Mouse (Mus musculus) naive thymus-derived CD4-positive, alpha-beta T cell, adult 2 months (primary cell): ENCODE results near the gene Zbtb22.

Experiments used
- DNase-seq: peaks from one replicate; pipeline ENCODE4 v3.0.0-alpha.2; 2011; ENCODE audit warnings: low read depth

The Zbtb22 gene

GRCm38 (mm10) chr17:33924577-33925283, 9.0 kb downstream of the Zbtb22 start:
- peak; percentile 77 for DNase-seq

GRCm38 (mm10) chr17:33925406-33926116, 9.9 kb downstream of the Zbtb22 start:
- DNase-seq, result no peak

GRCm38 (mm10) chr17:33926207-33926932, 10.7 kb downstream of the Zbtb22 start:
- no peak for DNase-seq

- DNase-seq, result no peak
Measured at GRCm38 (mm10) chr17:33928251-33928947, 12.7 kb downstream of the Zbtb22 start.

- peak; percentile 94 for DNase-seq
Measured at GRCm38 (mm10) chr17:33929371-33930279, 13.9 kb downstream of the Zbtb22 start, which contains the start of gene Rgl2. Rgl2 (plus strand) TSS chr17:33929543.

- DNase-seq, result peak; percentile 80
Measured at GRCm38 (mm10) chr17:33930280-33931158, 14.8 kb downstream of the Zbtb22 start.

- peak; percentile 71 for DNase-seq
Measured at GRCm38 (mm10) chr17:33931159-33931866, 15.6 kb downstream of the Zbtb22 start.

GRCm38 (mm10) chr17:33931947-33932346, 16.2 kb downstream of the Zbtb22 start:
- no peak for DNase-seq

GRCm38 (mm10) chr17:33932448-33932847, 16.7 kb downstream of the Zbtb22 start:
- no peak for DNase-seq

- no peak for DNase-seq
Measured at GRCm38 (mm10) chr17:33932970-33933369, 17.3 kb downstream of the Zbtb22 start.

- DNase-seq, result no peak
Measured at GRCm38 (mm10) chr17:33935422-33936055, 19.8 kb downstream of the Zbtb22 start.

- no peak for DNase-seq
Measured at GRCm38 (mm10) chr17:33936993-33937392, 21.3 kb downstream of the Zbtb22 start.

GRCm38 (mm10) chr17:33938783-33939182, 23.1 kb downstream of the Zbtb22 start:
- no peak for DNase-seq

- peak; percentile 95 for DNase-seq
Measured at GRCm38 (mm10) chr17:33940206-33940805, 24.6 kb downstream of the Zbtb22 start, which contains the start of the genes Pfdn6 and Wdr46. Pfdn6 (minus strand) TSS chr17:33940343. Wdr46 (plus strand) TSS chr17:33940660.

- no peak for DNase-seq
Measured at GRCm38 (mm10) chr17:33940981-33941380, 25.3 kb downstream of the Zbtb22 start.

GRCm38 (mm10) chr17:33941381-33941780, 25.7 kb downstream of the Zbtb22 start:
- no peak for DNase-seq

- DNase-seq, result no peak
Measured at GRCm38 (mm10) chr17:33943454-33943853, 27.8 kb downstream of the Zbtb22 start.

- peak; percentile 86 for DNase-seq
Measured at GRCm38 (mm10) chr17:33947430-33948089, 31.9 kb downstream of the Zbtb22 start.
